Mouse (Mus musculus): ENCODE data around the gene Ddx5. TPM values are rescaled to one million over a fixed set of nuclear protein-coding genes. Genes with fewer than 3 reads are reported as not detected.
A peak's percentile ranks its signal among the peaks of the same experiment; 100 is the strongest.
"Not testable (repeated sequence)": the region's sequence is repeated elsewhere in the genome, so short reads cannot be mapped to it uniquely, and the experiment has no call there.

The Ddx5 gene
- polyA plus RNA-seq, 1 experiment from 2014 or later: 426 TPM

GRCm38 (mm10) chr11:106741232-106741631 is 47.8 kb downstream of the Ddx5 start:
- Histone ChIP-seq H3K27ac (no peak overlapping the region), H3K9me3 (no peaks in the 10 kb centered on the region), H3K4me3 (replicated peaks) (no peak overlapping the region), H3K4me2 (no peak overlapping the region), H3K4me1 (replicated peaks) (peaks cover 4% of the 10 kb centered on the region; the same call in 1 of the 2 replicates), H3K9ac (replicated peaks) (no peak overlapping the region), H3K27me3 (no peaks in the 10 kb centered on the region), H3K36me3 (no peaks in the 10 kb centered on the region)
- no peak for ATAC-seq (ENCODE audit: insufficient number of reproducible peaks, insufficient read depth, low FRiP score, low TSS enrichment, low read depth)
- 69% methylated on average over 6 of the region's 6 CpGs for WGBS

GRCm38 (mm10) chr11:106740724-106741123 is 48.3 kb downstream of the Ddx5 start:
- not testable (repeated sequence) for H3K4me2 ChIP-seq; H3K36me3 ChIP-seq; H3K9me3 ChIP-seq; H3K9ac ChIP-seq (replicated peaks); H3K27me3 ChIP-seq; H3K4me3 ChIP-seq (replicated peaks); H3K4me1 ChIP-seq (replicated peaks); H3K27ac ChIP-seq; ATAC-seq (ENCODE audit: insufficient number of reproducible peaks, insufficient read depth, low FRiP score, low TSS enrichment, low read depth)
- WGBS: 95% methylated on average over 5 of the region's 8 CpGs

GRCm38 (mm10) chr11:106739116-106739515 is 49.9 kb downstream of the Ddx5 start:
- H3K4me1 ChIP-seq (replicated peaks): peaks cover 4% of the 10 kb centered on the region; the same call in 1 of the 2 replicates
- no peak overlapping the region for H3K4me3 ChIP-seq (replicated peaks)
- no peak overlapping the region for H3K9ac ChIP-seq (replicated peaks)
- no peak overlapping the region for H3K4me2 ChIP-seq
- WGBS: 93% methylated on average over 2 of the region's 2 CpGs
- H3K36me3 ChIP-seq: no peaks in the 10 kb centered on the region
- H3K9me3 ChIP-seq: no peaks in the 10 kb centered on the region
- no peak overlapping the region for H3K27ac ChIP-seq
- no peaks in the 10 kb centered on the region for H3K27me3 ChIP-seq
- no peak for ATAC-seq (ENCODE audit: insufficient number of reproducible peaks, insufficient read depth, low FRiP score, low TSS enrichment, low read depth)

GRCm38 (mm10) chr11:106737178-106737621 is 51.8 kb downstream of the Ddx5 start:
- Histone ChIP-seq H3K4me3 (replicated peaks) (no peak overlapping the region), H3K4me2 (no peak overlapping the region), H3K9ac (replicated peaks) (no peak overlapping the region), H3K36me3 (no peaks in the 10 kb centered on the region), H3K9me3 (no peaks in the 10 kb centered on the region), H3K27ac (no peak overlapping the region), H3K4me1 (replicated peaks) (peaks cover 4% of the 10 kb centered on the region; the same call in 1 of the 2 replicates), H3K27me3 (no peaks in the 10 kb centered on the region)
- no peak for ATAC-seq (ENCODE audit: insufficient number of reproducible peaks, insufficient read depth, low FRiP score, low TSS enrichment, low read depth)
- 27% methylated on average over 12 of the region's 12 CpGs for WGBS

- H3K27ac ChIP-seq: peak overlapping the region; percentile 62; the same call in 1 of the 2 replicates
- peaks cover 4% of the 10 kb centered on the region; the same call in 1 of the 2 replicates for H3K4me1 ChIP-seq (replicated peaks)
- H3K4me3 ChIP-seq (replicated peaks): no peak overlapping the region
- no peaks in the 10 kb centered on the region for H3K27me3 ChIP-seq
- no peak overlapping the region for H3K9ac ChIP-seq (replicated peaks)
- ATAC-seq (ENCODE audit: insufficient number of reproducible peaks, insufficient read depth, low FRiP score, low TSS enrichment, low read depth): no peak
- no peaks in the 10 kb centered on the region for H3K9me3 ChIP-seq
- no peaks in the 10 kb centered on the region for H3K36me3 ChIP-seq
- H3K4me2 ChIP-seq: no peak overlapping the region
- 74% methylated on average over 3 of the region's 3 CpGs for WGBS
These were observed 52.4 kb downstream of the Ddx5 start for GRCm38 (mm10) chr11:106736614-106737013.

GRCm38 (mm10) chr11:106730714-106731113 is 58.3 kb downstream of the Ddx5 start:
- Histone ChIP-seq H3K9ac (replicated peaks) (no peak overlapping the region), H3K27me3 (no peaks in the 10 kb centered on the region), H3K27ac (no peak overlapping the region; the same call in 1 of the 2 replicates), H3K4me1 (replicated peaks) (peaks cover 13% of the 10 kb centered on the region), H3K4me2 (no peak overlapping the region), H3K9me3 (no peaks in the 10 kb centered on the region), H3K4me3 (replicated peaks) (no peak overlapping the region), H3K36me3 (no peaks in the 10 kb centered on the region)
- ATAC-seq (ENCODE audit: insufficient number of reproducible peaks, insufficient read depth, low FRiP score, low TSS enrichment, low read depth): no peak
- WGBS: 79% methylated on average over 4 of the region's 4 CpGs

Small RNA genes lying within 50 kb of the gene (microRNA-seq; reads per million reads assigned to microRNA genes)
- not detected for gene Gm25994
- gene Mir3064: 9.8 reads per million, percentile 24 among the genes with 10 or more reads in this experiment

Other genes with a start within 250 kb of the Ddx5 start
- gene Tex2, start 175.8 kb downstream of the Ddx5 start, polyA plus RNA-seq (2016; fragmentation: Nextera tagmentation; extraction: Ambion mirVana): 7.8 and 8.1 TPM in 2 replicates
- gene Pecam1, start 38.6 kb downstream of the Ddx5 start, polyA plus RNA-seq (2016; fragmentation: Nextera tagmentation; extraction: Ambion mirVana): 23.6 and 27.0 TPM in 2 replicates
- gene Milr1, start 38.0 kb downstream of the Ddx5 start, polyA plus RNA-seq (2016; fragmentation: Nextera tagmentation; extraction: Ambion mirVana): 0.66 and 1.0 TPM in 2 replicates
- 14.8 and 15.0 TPM in 2 replicates for gene Polg2, start 9.6 kb downstream of the Ddx5 start, polyA plus RNA-seq (2016; fragmentation: Nextera tagmentation; extraction: Ambion mirVana)
- gene Cep95, start 67 bp upstream of the Ddx5 start, polyA plus RNA-seq (2016; fragmentation: Nextera tagmentation; extraction: Ambion mirVana): 27.3 and 30.4 TPM in 2 replicates
- 16.1 and 16.9 TPM in 2 replicates for gene Smurf2, start 131.5 kb upstream of the Ddx5 start, polyA plus RNA-seq (2016; fragmentation: Nextera tagmentation; extraction: Ambion mirVana)
- 501 and 513 TPM in 2 replicates for gene Kpna2, start 210.4 kb upstream of the Ddx5 start, polyA plus RNA-seq (2016; fragmentation: Nextera tagmentation; extraction: Ambion mirVana)
- gene 1810010H24Rik, start 236.5 kb upstream of the Ddx5 start, polyA plus RNA-seq (2016; fragmentation: Nextera tagmentation; extraction: Ambion mirVana): 1.8 and 2.0 TPM in 2 replicates

Data from limb, embryonic 12.5 days (tissue).